In the genomic region with DNA sequence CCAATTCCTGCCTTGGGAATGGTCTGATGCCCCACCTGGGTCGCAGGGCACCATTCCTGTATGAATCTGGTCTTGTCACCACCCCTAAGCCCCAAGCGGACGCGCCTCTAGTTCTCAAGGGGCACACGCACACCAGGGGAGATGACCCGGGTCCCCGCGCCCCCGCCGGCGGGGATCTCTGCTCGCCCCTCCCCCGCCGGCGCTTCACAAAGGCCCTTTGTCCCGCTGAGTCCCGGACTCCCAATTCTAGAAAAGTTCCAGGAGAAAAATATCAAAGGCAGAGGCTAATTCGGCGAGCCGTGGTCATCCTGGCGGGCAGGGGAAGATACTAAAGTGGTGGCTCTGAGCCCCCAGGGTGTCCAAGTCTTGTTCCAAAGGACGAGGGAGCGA, we compare ENCODE assay signal across 8 mouse cellular contexts. TPM values are rescaled to one million over a fixed set of nuclear protein-coding genes. Genes with fewer than 3 reads are reported as not detected.
DNase-seq lines count a peak whose midpoint lies in the region; ATAC-seq lines count a peak whose summit lies in the region.

No protein-coding gene starts in this region.

- H3K27ac ChIP-seq in kidney, embryonic 14.5 days (ENCODE audit: low read depth, low read length), result peak overlapping the region; percentile 100
- peak overlapping the region; percentile 100 for H3K27ac ChIP-seq in embryonic facial prominence, embryonic 13.5 days
- peak overlapping the region; percentile 100 for H3K27ac ChIP-seq in hindbrain, embryonic 15.5 days (replicated peaks)

- H3K4me2 ChIP-seq in kidney, embryonic 14.5 days (replicated peaks; ENCODE audit: low read depth, low read length), result peak overlapping the region; percentile 97
- H3K4me2 ChIP-seq in embryonic facial prominence, embryonic 13.5 days, result peak overlapping the region; percentile 97
- H3K4me2 ChIP-seq in hindbrain, embryonic 15.5 days, result peak overlapping the region; percentile 96

- ATAC-seq in kidney, embryonic 14.5 days (ENCODE audit: low FRiP score, low TSS enrichment), result no peak
- no peak for ATAC-seq in embryonic facial prominence, embryonic 13.5 days (ENCODE audit: insufficient number of reproducible peaks, insufficient read depth, low FRiP score, low TSS enrichment, low read depth)
- ATAC-seq in hindbrain, embryonic 15.5 days (ENCODE audit: low FRiP score, low read depth), result no peak
- ATAC-seq in erythroblast, adult 5-6 weeks (replicated peaks; ENCODE audit: low FRiP score, poor library complexity, severe bottlenecking), result no peak

- H3K27me3 ChIP-seq in kidney, embryonic 14.5 days (ENCODE audit: control insufficient read depth, insufficient read depth, low read length), result no peaks in the 10 kb centered on the region
- H3K27me3 ChIP-seq in embryonic facial prominence, embryonic 13.5 days, result no peaks in the 10 kb centered on the region
- no peaks in the 10 kb centered on the region for H3K27me3 ChIP-seq in hindbrain, embryonic 15.5 days

- no peaks in the 10 kb centered on the region for H3K9me3 ChIP-seq in kidney, embryonic 14.5 days (ENCODE audit: control insufficient read depth, low read length)
- H3K9me3 ChIP-seq in embryonic facial prominence, embryonic 13.5 days, result no peaks in the 10 kb centered on the region
- H3K9me3 ChIP-seq in hindbrain, embryonic 15.5 days, result no peaks in the 10 kb centered on the region

- peak overlapping the region; percentile 100 for H3K9ac ChIP-seq in kidney, embryonic 14.5 days (ENCODE audit: low read depth, low read length)
- H3K9ac ChIP-seq in embryonic facial prominence, embryonic 13.5 days, result peak overlapping the region; percentile 100
- peak overlapping the region; percentile 100 for H3K9ac ChIP-seq in hindbrain, embryonic 15.5 days

- peaks cover 11% of the 10 kb centered on the region; the same call in 1 of the 2 replicates for H3K36me3 ChIP-seq in kidney, embryonic 14.5 days (ENCODE audit: control insufficient read depth, insufficient read depth, low read length)
- H3K36me3 ChIP-seq in embryonic facial prominence, embryonic 13.5 days, result peaks cover 54% of the 10 kb centered on the region
- no peaks in the 10 kb centered on the region for H3K36me3 ChIP-seq in hindbrain, embryonic 15.5 days

- no peak for DNase-seq in kidney, adult 9 months
- DNase-seq in MN1 (ENCODE audit: low spot score), result peak; percentile 52
- peak; percentile 16 for DNase-seq in lung, postnatal 10 days
- DNase-seq in ovary, postnatal 14 days (ENCODE audit: low spot score), result no peak

- H3K4me1 ChIP-seq in kidney, embryonic 14.5 days (ENCODE audit: control insufficient read depth, insufficient read depth, low read length), result peaks cover 30% of the 10 kb centered on the region
- H3K4me1 ChIP-seq in embryonic facial prominence, embryonic 13.5 days, result peaks cover 44% of the 10 kb centered on the region
- peaks cover 48% of the 10 kb centered on the region for H3K4me1 ChIP-seq in hindbrain, embryonic 15.5 days (replicated peaks)

- WGBS in kidney, embryonic 14.5 days, result under 1% methylated on average over 23 of the region's 23 CpGs
- WGBS in embryonic facial prominence, embryonic 13.5 days, result under 1% methylated on average over 23 of the region's 23 CpGs
- under 1% methylated on average over 23 of the region's 23 CpGs for WGBS in hindbrain, embryonic 15.5 days

- peak overlapping the region; percentile 96 for H3K4me3 ChIP-seq in kidney, embryonic 14.5 days (ENCODE audit: low read length)
- peak overlapping the region; percentile 98 for H3K4me3 ChIP-seq in embryonic facial prominence, embryonic 13.5 days
- H3K4me3 ChIP-seq in hindbrain, embryonic 15.5 days, result peak overlapping the region; percentile 91

RNA-seq across cellular contexts. Expression of gene Tnrc18, which starts 3.7 kb away (rescaled TPM):
- 32.7 and 41.1 TPM in 2 replicates for polyA plus RNA-seq in kidney, embryonic 14.5 days (2014; fragmentation: Nextera tagmentation; extraction: Ambion mirVana)
- 44.0 and 55.7 TPM in 2 replicates for polyA plus RNA-seq in embryonic facial prominence, embryonic 13.5 days (2015; fragmentation: Nextera tagmentation; extraction: Ambion mirVana)
- polyA plus RNA-seq in hindbrain, embryonic 15.5 days (2015; fragmentation: Nextera tagmentation; extraction: Ambion mirVana), result 32.7 and 33.8 TPM in 2 replicates
- 5.4 and 7.9 TPM in 2 replicates for total RNA-seq in erythroblast, adult 5-6 weeks (2015; ENCODE audit: low replicate concordance)
- 5.0 and 6.0 TPM in 2 replicates for total RNA-seq in erythroblast, adult 5-6 weeks (2017; ENCODE audit: low replicate concordance)

Comparison
In these comparisons a context has a peak if more than half of its experiments do, and no peak if none do; other contexts are left out.
1. DNase-seq: peak in MN1 (single experiment) and lung, postnatal 10 days (single experiment); none in kidney, adult 9 months (single experiment) and ovary, postnatal 14 days (single experiment).
2. Peak in every context shown above with its lines, with median percentiles within 50 percentile points of each other: H3K27ac ChIP-seq, H3K4me2 ChIP-seq, H3K4me3 ChIP-seq and H3K9ac ChIP-seq.